ENCODE assay signal across 8 mouse cellular contexts in the genomic region with DNA sequence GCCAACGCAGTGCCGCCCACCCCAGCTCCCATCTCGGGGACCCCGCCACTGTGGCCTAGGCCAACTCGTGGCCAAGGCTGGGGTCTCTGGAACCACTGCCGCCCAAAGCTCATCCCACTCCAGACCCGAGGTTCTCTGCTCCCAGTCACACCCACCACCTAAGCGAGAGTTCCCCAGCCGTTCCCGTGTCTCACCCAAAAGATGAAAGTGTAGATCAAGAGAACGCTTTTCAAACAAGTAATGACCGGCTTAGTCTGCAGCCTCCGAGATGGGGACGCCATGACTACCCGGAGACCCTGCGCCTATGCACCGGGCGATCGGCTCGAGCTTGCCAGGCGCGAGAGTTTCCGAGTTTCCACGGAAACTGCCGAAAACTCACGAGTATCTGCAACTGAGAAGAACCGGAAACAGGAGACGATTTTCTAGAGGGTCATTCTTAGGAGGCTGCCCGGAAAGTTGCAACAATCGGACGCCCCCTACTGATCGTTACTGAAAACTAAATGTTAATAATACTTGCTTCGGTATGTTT. TPM values are rescaled to one million over a fixed set of nuclear protein-coding genes. Genes with fewer than 3 reads are reported as not detected.
DNase-seq lines count a peak whose midpoint lies in the region; ATAC-seq and TF ChIP-seq lines count a peak whose summit lies in the region.

A gene (minus strand): TSS at position 416 of the 529 bp plus-strand sequence.

- peak within 1 kb of the TSS; percentile 53 for H3K4me2 ChIP-seq in forebrain, embryonic 14.5 days (ENCODE audit: low read length)
- peak within 1 kb of the TSS; percentile 66 for H3K4me2 ChIP-seq in liver, embryonic 15.5 days
- H3K4me2 ChIP-seq in neural tube, embryonic 14.5 days (ENCODE audit: low read depth, low read length), result peak within 1 kb of the TSS; percentile 49

- intact Hi-C loops in heart, postnatal 10 days (cut with DNase I), result loop anchor here (5.0 to 10.0 kb wide), 4 partner anchors 111 to 206 kb away; no protein-coding TSS in a partner anchor

- H3K4me3 ChIP-seq in forebrain, embryonic 14.5 days (ENCODE audit: low read depth, low read length), result peak within 1 kb of the TSS; percentile 50
- peak within 1 kb of the TSS; percentile 52 for H3K4me3 ChIP-seq in liver, embryonic 15.5 days (replicated peaks)
- peak within 1 kb of the TSS; percentile 50 for H3K4me3 ChIP-seq in neural tube, embryonic 14.5 days (ENCODE audit: low read depth, low read length)
- peak within 1 kb of the TSS; percentile 90 for H3K4me3 ChIP-seq in testis, adult 2 months (ENCODE audit: control insufficient read depth, low read depth, low read length)

- H3K4me1 ChIP-seq in forebrain, embryonic 14.5 days (ENCODE audit: control insufficient read depth, insufficient read depth, low read length), result no peaks in the 10 kb centered on the region
- H3K4me1 ChIP-seq in liver, embryonic 15.5 days (replicated peaks), result no peaks in the 10 kb centered on the region
- no peaks in the 10 kb centered on the region for H3K4me1 ChIP-seq in neural tube, embryonic 14.5 days (ENCODE audit: control insufficient read depth, insufficient read depth, low read length)
- H3K4me1 ChIP-seq in testis, adult 2 months (ENCODE audit: control insufficient read depth, insufficient read depth, low read length), result peaks cover 2% of the 10 kb centered on the region; the same call in 1 of the 2 replicates

- peak within 1 kb of the TSS; percentile 81 for H3K9ac ChIP-seq in forebrain, embryonic 14.5 days (ENCODE audit: low read length)
- H3K9ac ChIP-seq in liver, embryonic 15.5 days, result no peak within 1 kb of the TSS; the same call in 1 of the 2 replicates
- H3K9ac ChIP-seq in neural tube, embryonic 14.5 days (replicated peaks; ENCODE audit: low read depth, low read length), result peak within 1 kb of the TSS; percentile 72

- TF ChIP-seq CTCF in testis, adult 2 months (IDR thresholded peaks at IDR 0.05; ENCODE audit: control insufficient read depth, insufficient read depth, insufficient replicate concordance, low read depth, low read length), result no peak

- DNase-seq in c-Kit-positive CD71-positive TER-119-positive erythroid progenitor cells, embryonic 14.5 days (ENCODE audit: low spot score), result peak; percentile 54
- DNase-seq in forebrain, embryonic 14.5 days (ENCODE audit: low spot score), result peak; percentile 95
- peak; percentile 84 for DNase-seq in heart, postnatal 10 days
- DNase-seq in kidney, postnatal 4 days, result peak; percentile 90 to 91

- H3K27ac ChIP-seq in forebrain, embryonic 14.5 days (ENCODE audit: low read depth, low read length), result peak within 1 kb of the TSS; percentile 65; the same call in 1 of the 2 replicates
- H3K27ac ChIP-seq in liver, embryonic 15.5 days (replicated peaks), result no peak within 1 kb of the TSS
- peak within 1 kb of the TSS; percentile 78 for H3K27ac ChIP-seq in neural tube, embryonic 14.5 days (ENCODE audit: low read depth, low read length)
- H3K27ac ChIP-seq in testis, adult 2 months (ENCODE audit: control insufficient read depth, insufficient read depth, low read depth, low read length), result no peak within 1 kb of the TSS

- no peak for TF ChIP-seq POLR2A in testis, adult 2 months (IDR thresholded peaks at IDR 0.05; ENCODE audit: control insufficient read depth, low read depth, low read length)

- no peaks in the 10 kb centered on the region for H3K27me3 ChIP-seq in forebrain, embryonic 14.5 days (replicated peaks; ENCODE audit: control insufficient read depth, insufficient read depth, low read length)
- H3K27me3 ChIP-seq in liver, embryonic 15.5 days, result no peaks in the 10 kb centered on the region
- H3K27me3 ChIP-seq in neural tube, embryonic 14.5 days (ENCODE audit: control insufficient read depth, insufficient read depth, low read length), result no peaks in the 10 kb centered on the region
- no peaks in the 10 kb centered on the region for H3K27me3 ChIP-seq in testis, adult 2 months (ENCODE audit: control insufficient read depth, insufficient read depth, low read length)

- ATAC-seq in CD4-positive, CD25-positive, alpha-beta regulatory T cell, adult 4 months, result peak; percentile 94
- peak; percentile 98 for ATAC-seq in forebrain, embryonic 14.5 days
- ATAC-seq in liver, embryonic 15.5 days (ENCODE audit: insufficient read depth), result peak; percentile 51
- peak; percentile 97 for ATAC-seq in neural tube, embryonic 14.5 days (ENCODE audit: low read depth)

- H3K36me3 ChIP-seq in forebrain, embryonic 14.5 days (ENCODE audit: control insufficient read depth, insufficient read depth, low read length), result peaks cover 14% of the 10 kb centered on the region
- no peaks in the 10 kb centered on the region for H3K36me3 ChIP-seq in liver, embryonic 15.5 days (replicated peaks)
- H3K36me3 ChIP-seq in neural tube, embryonic 14.5 days (ENCODE audit: control insufficient read depth, insufficient read depth, low read length), result no peaks in the 10 kb centered on the region; the same call in 1 of the 2 replicates
- H3K36me3 ChIP-seq in testis, adult 2 months (ENCODE audit: control insufficient read depth, insufficient read depth, low read length), result no peaks in the 10 kb centered on the region

- H3K9me3 ChIP-seq in forebrain, embryonic 14.5 days (replicated peaks; ENCODE audit: control insufficient read depth, low read length), result no peaks in the 10 kb centered on the region
- H3K9me3 ChIP-seq in liver, embryonic 15.5 days (replicated peaks), result no peaks in the 10 kb centered on the region
- no peaks in the 10 kb centered on the region for H3K9me3 ChIP-seq in neural tube, embryonic 14.5 days (ENCODE audit: control insufficient read depth, low read length)

- 31% methylated on average over 33 of the region's 33 CpGs for WGBS in forebrain, embryonic 14.5 days
- 20% methylated on average over 33 of the region's 33 CpGs for WGBS in liver, embryonic 15.5 days (ENCODE audit: insufficient replicate concordance)
- WGBS in neural tube, embryonic 14.5 days, result 18% methylated on average over 33 of the region's 33 CpGs

RNA-seq across cellular contexts. Expression of the gene that starts here (rescaled TPM):
- 1 to 10 TPM; 5.8 to 6.0 TPM for polyA plus RNA-seq in CD4-positive, CD25-positive, alpha-beta regulatory T cell, adult 4 months (2017; shearing (Covaris generic))
- polyA plus RNA-seq in forebrain, embryonic 14.5 days (2014; fragmentation: Nextera tagmentation; extraction: Ambion mirVana), result 277 and 284 TPM in 2 replicates
- 10 to 100 TPM; 30.4 to 35.6 TPM for total RNA-seq in heart, postnatal 10 days (2021)
- 9.9 and 10.4 TPM in 2 replicates for polyA plus RNA-seq in liver, embryonic 15.5 days (2015; fragmentation: Nextera tagmentation; extraction: Ambion mirVana)
- polyA plus RNA-seq in neural tube, embryonic 14.5 days (2014; fragmentation: Nextera tagmentation; extraction: Ambion mirVana), result 269 and 292 TPM in 2 replicates
- 72.3 and 125 TPM in 2 replicates for polyA plus RNA-seq in testis, adult 2 months (2012; rRNA removed)

Comparison
In these comparisons a context has a peak if more than half of its experiments do, and no peak if none do; other contexts are left out.
1. H3K27ac ChIP-seq: peak in forebrain, embryonic 14.5 days (single experiment) and neural tube, embryonic 14.5 days (single experiment); none in liver, embryonic 15.5 days (single experiment) and testis, adult 2 months (single experiment).
2. Peak in every context shown above with its lines, with median percentiles within 50 percentile points of each other: ATAC-seq, DNase-seq, H3K4me2 ChIP-seq and H3K4me3 ChIP-seq.